Mouse (Mus musculus) cerebellum, postnatal 25 days (tissue): ENCODE measurements around the gene Oas1a.
"Not testable (repeated sequence)": the region's sequence is repeated elsewhere in the genome, so short reads cannot be mapped to it uniquely, and the experiment has no call there.

Experiments
- DNase-seq, 2 experiments: peaks; one replicate each; pipeline ENCODE4 v3.0.0; 2021; ENCODE audit warnings: mixed read lengths in 2 of 2

Gene Oas1a

GRCm38 (mm10) chr5:120906791-120907733 is at the start of gene Oas1a:
TSS of gene Oas1a (minus strand) at chr5:120907521.
- DNase-seq, result not testable (repeated sequence)

GRCm38 (mm10) chr5:120953974-120954373 is 46.7 kb upstream of the Oas1a start:
- DNase-seq, result peak; percentile 77 to 80

- peak in 1 of 2 experiments; percentile 5 for DNase-seq
These were observed 45.0 kb upstream of the Oas1a start for GRCm38 (mm10) chr5:120952242-120952770.

- DNase-seq, result peak in 1 of 2 experiments; percentile 43
These were observed 34.8 kb upstream of the Oas1a start for GRCm38 (mm10) chr5:120942076-120942475.

- no peak for DNase-seq
These were observed 31.3 kb upstream of the Oas1a start for GRCm38 (mm10) chr5:120938586-120938985.

GRCm38 (mm10) chr5:120937841-120938240 is 30.5 kb upstream of the Oas1a start:
- no peak for DNase-seq

- no peak for DNase-seq
These were observed 26.6 kb upstream of the Oas1a start for GRCm38 (mm10) chr5:120933966-120934365.

GRCm38 (mm10) chr5:120927036-120927435 is 19.7 kb upstream of the Oas1a start:
- peak; percentile 34 to 64 for DNase-seq

- DNase-seq, result not testable (repeated sequence)
These were observed 19.0 kb upstream of the Oas1a start for GRCm38 (mm10) chr5:120926311-120926710.

GRCm38 (mm10) chr5:120924520-120924919 is 17.2 kb upstream of the Oas1a start:
- DNase-seq, result not testable (repeated sequence)

- DNase-seq, result no peak
These were observed 16.6 kb upstream of the Oas1a start for GRCm38 (mm10) chr5:120923969-120924368.

- no peak for DNase-seq
These were observed 13.0 kb upstream of the Oas1a start for GRCm38 (mm10) chr5:120920296-120920695.

- DNase-seq, result not testable (repeated sequence)
These were observed 12.0 kb upstream of the Oas1a start for GRCm38 (mm10) chr5:120919156-120919935.

- not testable (repeated sequence) for DNase-seq
These were observed 6.9 kb upstream of the Oas1a start, which contains the start of gene Oas1d for GRCm38 (mm10) chr5:120914204-120914603. TSS of gene Oas1d (plus strand) at chr5:120914536.

GRCm38 (mm10) chr5:120908196-120908920 is 1.0 kb upstream of the Oas1a start:
- DNase-seq, result no peak

- DNase-seq, result no peak
These were observed 5.3 kb downstream of the Oas1a start for GRCm38 (mm10) chr5:120902056-120902455.

GRCm38 (mm10) chr5:120900666-120901065 is 6.7 kb downstream of the Oas1a start:
- DNase-seq, result no peak

- no peak for DNase-seq
These were observed 8.6 kb downstream of the Oas1a start for GRCm38 (mm10) chr5:120898726-120899125.

GRCm38 (mm10) chr5:120898307-120898706 is 9.0 kb downstream of the Oas1a start:
- DNase-seq, result no peak

GRCm38 (mm10) chr5:120895231-120895900 is 12.0 kb downstream of the Oas1a start:
- no peak for DNase-seq

GRCm38 (mm10) chr5:120894692-120895091 is 12.6 kb downstream of the Oas1a start:
- DNase-seq, result not testable (repeated sequence)

- not testable (repeated sequence) for DNase-seq
These were observed 13.5 kb downstream of the Oas1a start for GRCm38 (mm10) chr5:120893866-120894265.
